Mouse (Mus musculus): ENCODE measurements around the gene Fasn.
A peak's percentile ranks its signal among the peaks of the same experiment; 100 is the strongest.
"Not testable (repeated sequence)": the region's sequence is repeated elsewhere in the genome, so short reads cannot be mapped to it uniquely, and the experiment has no call there.

Gene Fasn

DNA sequence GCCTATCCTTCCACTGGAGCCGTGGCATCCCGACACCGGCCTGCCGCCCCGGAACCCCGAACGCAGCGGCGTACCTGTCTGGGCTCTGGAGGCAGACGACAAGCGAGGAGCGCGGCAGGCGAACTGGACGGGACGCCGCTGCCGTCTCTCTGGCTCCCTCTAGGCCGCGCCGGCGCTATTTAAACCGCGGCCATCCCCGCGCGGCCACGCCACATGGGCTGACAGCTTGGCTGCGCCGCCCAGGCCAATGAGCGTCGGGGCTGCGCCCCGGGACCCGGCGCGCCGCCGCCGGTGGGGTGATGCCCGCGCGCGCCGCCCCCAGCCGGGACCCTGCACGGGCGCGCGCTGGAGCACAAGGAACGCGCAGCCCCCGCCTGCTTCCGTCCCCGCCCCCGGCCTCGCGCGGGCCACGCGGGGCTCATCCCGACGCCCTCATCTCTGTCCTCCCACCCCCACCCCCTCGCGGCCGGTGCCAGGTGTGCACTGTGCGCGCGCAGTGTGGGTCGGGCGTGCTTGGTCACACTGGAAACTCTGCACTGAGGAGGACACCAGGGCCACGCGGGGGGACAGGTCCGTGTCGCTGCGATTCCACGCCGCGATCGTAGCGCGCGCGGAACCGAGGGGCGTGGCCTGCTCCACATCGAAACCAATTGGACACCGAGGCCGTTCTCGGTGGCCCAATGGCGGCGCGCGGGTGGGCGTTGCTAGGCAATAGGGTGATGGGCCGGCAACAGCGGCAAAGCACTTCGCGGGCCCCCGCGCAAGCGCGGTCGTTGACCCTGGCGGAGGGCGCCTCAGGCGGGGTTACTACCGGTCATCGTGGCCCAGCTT lies at the start of gene Fasn:
Gene Fasn, minus strand, starts transcription at position 592 of the 831 bp plus-strand sequence.
- peak; percentile 97 to 98 for DNase-seq

DNA sequence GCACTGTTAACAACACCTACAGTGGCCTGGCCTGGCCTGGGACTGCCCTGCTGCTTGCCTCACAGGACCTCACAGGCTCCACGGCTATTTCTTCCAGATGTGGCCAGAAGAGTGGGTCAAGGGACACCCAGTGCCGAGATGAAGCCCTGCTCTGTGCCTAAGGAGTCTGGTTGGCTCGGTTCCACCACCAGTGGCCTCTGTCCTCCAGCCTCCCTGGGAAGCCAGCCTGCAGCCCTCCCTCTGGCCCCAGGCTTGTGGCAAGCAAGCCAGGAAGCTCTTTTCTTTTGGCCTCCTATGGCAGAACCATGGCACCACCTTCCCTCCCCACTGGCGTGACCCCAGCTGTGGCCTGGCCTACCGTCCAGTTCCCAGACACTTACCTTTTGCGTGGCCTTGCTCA lies 48.9 kb upstream of the Fasn start:
- no peak for DNase-seq

DNA sequence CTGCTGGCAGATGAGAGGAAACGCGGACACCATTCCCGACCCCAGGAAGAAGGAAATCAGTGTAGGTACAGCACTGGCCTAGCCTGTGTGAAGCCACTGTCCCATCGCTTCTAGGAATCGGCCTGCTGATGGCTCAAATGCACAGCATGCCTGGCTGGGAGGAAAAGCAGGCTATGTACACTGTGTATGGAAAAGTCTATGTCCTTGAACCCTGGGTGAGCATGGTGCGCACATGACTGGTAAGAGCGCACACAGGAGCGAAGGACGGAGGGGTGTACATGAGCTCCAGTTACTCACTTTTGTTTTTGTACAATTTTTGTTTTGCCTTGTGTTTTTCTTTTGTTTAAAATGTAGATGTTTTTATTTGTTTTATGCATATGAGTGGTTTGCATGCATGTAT lies 47.2 kb upstream of the Fasn start:
- DNase-seq: no peak

DNA sequence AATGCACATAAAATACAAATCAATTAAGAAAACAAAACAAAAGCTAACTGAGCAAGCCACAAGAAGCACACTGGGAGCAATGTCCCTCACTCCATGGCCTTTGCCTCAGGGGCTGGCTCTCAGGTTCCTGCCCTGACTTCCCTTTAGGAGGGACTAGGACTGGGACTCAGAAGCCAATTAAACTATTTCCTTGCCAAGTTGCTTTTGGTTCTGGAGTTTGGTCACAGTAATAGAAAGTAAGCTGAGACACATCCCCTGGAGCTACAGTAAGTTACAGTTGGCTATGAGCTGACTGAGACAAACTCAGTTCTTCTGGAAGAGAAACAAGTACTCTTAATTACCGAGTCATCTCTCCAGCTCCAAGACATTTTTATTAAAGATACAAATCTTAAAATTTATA lies 41.5 kb upstream of the Fasn start:
- DNase-seq: no peak

DNA sequence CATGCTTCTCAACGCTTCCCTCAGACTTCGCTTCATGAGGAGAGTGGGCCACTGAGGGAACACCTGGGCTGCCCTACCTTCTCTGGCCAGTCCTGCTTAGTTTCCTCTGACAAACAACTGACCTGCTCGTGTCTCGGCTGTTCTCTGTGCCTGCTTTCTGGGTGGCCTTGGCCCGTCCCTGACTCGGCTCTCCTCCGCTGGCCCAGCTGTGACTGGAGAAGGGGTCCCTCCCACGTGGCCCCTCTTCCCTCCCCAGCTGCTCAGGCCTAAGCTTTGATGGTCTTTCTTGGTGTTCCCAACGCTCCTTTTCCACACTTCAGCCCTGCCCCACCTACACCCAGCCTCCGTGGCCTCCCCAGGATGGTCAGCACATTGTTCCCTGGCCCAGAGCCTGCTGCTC lies 38.5 kb upstream of the Fasn start:
- no peak for DNase-seq

DNA sequence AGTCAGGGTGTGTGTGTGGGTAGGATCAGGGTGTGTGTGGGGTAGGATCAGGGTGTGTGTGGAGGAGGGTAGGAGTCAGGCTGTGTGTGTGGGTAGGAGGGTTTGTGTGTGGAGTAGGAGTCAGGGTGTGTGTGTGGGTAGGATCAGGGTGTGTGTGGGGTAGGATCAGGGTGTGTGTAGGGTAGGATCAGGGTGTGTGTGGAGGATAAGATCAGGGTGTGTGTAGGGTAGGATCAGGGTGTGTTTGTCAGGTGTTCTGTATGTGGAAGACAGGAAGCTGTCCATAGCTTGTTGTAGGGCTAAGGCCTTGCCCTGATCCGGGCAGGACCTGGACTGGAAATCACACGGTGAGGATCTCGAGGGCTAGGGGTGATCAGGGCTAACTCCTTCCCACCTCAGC lies 31.6 kb upstream of the Fasn start:
- DNase-seq: not testable (repeated sequence)

DNA sequence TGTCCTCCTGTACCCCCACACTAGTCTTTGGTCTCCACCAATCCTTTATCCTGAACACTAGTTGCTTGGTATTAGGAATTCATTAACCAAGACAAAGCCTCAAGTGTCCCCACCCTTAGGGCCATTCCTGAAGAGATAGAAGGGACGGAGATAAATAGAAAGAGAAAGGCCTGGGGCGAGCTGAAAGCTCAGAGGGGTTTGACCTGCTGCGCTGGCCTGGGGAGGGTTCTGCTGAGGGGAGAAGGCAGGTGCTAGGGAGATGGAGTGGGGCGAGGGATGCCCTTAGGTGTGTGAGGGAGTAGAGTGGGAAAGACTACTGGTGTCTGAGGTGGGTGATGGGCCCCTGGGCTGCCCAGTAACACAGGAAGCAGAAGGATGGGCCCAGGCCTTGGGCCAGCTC lies 29.4 kb upstream of the Fasn start:
- no peak for DNase-seq

DNA sequence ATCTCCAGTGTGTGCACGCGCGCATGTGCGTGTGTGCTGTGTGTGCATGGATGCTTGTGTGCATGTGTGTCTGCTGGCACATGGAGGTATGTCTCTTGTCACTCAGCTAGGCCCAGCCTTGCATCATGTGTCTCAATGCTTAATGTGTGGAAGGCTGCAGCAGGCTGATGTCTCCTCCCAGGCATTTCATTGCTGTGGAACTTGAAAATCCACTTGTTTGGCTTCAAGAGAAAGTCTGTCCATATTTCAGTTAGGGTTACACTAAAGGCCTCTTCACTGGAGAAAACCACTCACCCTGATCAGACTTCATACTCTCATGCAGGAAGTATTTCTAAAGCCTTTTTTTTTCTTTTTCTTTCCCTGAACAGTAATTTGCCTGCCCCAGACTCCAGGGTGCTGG lies 28.8 kb upstream of the Fasn start:
- no peak for DNase-seq

DNA sequence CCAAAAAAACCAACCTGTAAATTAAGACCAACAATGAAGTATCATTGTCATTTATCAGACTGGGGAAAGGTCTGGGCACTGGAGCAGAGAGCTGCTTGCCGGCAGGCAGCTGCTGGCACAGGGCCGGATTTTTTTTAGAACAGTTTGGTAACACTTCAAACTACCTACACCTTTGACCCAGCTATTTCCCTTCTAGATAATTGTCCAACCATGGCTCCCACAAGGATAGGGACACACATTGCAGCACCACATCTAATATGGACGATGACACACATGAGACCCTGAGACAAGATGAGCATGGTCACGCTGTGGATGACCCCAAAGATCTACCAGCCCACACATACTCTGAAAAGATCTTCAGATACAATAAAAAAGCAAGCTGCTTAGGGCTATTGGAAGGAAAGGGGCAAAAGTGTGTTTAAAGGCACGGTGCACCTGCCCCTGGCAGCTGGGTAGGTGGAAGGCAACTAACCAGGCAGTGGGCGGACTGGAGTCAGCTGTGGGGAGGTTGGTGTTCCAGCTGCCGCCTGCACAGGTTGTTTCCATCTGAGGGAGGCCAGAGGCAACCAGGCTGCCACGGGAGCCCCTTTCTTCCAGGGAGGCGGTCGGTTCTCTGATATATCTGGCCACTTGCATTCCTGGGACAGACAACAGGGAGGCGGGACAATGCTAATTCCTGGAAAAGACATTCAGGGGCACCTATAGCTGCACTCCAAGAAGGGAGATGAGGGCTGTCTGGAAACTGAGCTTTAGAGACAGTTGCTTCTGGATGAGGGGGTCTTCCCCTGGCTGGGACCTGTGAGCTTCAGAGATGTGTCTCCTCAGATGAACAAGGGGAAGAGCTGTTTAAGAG lies 28.0 kb upstream of the Fasn start:
- no peak for DNase-seq

DNA sequence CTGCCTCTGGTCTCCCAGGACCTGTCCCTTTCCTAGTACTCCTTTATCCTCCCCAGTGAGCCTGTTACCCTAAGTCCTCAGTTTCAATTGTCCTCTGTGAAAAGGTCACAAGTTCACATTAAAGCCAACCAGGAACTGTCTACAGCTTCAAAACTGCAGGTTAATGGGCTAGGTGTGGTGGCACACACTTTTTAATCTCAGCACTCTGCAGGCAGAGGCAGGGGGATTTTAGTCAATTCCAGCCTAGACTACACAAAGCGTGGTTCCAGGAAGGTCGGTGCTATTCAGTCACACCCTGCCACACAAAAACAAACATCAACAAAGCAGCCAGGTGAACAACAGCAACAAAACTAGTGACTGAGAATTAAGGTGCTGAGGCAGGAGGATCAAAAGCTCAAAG lies 27.2 kb upstream of the Fasn start:
- DNase-seq: no peak

DNA sequence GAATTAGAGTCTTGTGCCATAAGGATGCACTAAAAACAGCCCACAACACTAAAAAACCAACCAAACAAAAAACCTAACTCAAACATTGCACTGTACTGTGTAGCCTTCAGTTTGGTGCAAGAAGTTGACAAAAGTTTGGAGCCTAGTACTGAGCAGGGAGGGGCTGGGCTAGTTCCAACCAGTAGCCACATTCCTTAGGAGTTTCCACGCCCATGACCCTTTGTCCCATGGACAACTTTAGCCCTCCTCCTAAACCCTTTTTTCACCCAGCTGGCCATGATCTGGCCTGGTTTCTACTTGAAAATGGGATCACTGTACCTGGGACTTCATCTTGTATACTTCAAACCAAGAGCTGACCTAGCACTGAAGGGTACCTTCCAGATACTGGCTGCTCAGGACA lies 26.8 kb upstream of the Fasn start:
- no peak for DNase-seq

DNA sequence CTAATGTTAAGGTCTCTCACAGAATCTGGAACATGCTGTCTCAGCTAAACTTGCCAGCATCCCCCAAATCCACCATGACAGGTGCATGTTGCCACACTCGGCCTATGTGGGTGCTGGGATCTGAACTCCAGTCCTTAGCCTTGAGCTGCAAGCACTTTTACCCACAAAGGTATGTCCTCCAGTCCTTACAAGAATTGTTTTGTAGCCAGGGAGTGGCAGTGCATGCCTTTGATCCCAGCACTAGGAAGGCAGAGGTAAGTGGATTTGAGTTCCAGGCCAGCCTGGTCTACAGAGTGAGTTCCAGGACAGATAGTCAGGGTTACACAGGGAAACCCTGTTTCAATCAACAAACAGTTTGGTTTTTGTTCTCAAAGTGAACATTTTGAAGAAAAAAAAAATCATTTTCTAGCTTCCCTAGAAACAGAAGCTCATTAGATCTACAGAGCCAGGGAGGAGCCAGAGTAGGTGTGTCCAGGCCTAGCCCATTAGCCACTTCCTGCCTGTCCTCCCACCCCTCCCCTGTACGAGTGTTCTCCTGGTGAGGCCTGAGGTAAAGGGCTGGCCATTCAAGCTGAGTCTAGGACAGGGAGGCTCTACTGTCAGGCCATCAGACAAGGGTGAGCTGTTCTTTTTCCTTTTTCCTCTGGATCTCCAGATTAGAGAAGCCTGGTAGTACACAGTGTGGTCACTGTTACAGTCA lies 26.1 kb upstream of the Fasn start:
- DNase-seq: no peak

DNA sequence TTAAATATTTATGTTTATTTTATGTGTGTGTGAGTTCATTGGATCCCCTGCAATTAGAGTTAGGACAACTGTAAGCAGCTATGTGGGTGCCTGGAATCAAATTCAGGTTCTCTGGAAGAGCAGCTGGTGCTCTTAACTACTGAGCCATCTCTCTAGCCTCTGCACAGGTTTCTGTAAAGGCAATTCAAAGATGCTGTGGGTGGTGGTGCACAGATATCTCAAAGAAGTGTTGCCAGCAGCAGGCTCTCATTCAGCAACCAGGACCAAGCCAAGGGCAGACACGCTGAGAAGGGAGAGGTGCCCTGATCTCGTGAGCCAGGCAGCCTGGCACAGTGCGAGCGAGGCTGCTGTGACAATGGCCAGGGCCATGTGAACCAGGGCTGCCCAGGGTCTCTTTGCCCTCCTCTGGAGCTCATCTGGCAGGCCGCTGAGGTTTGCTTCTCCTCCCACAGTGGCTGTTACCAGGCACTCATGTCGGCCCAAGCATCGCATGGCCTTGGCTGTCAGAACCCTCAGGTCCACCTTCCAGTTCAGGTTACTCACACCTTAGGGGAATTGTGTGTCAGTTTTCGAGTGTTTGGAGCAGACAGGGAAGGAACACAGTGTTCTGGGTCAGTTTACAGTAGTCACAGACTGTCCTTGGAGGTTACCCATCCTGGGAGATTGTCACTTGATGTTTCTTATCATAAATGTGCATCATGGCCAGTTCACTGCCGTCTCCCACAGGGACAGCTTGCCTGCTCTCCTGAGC lies 22.6 kb upstream of the Fasn start:
- DNase-seq: no peak

DNA sequence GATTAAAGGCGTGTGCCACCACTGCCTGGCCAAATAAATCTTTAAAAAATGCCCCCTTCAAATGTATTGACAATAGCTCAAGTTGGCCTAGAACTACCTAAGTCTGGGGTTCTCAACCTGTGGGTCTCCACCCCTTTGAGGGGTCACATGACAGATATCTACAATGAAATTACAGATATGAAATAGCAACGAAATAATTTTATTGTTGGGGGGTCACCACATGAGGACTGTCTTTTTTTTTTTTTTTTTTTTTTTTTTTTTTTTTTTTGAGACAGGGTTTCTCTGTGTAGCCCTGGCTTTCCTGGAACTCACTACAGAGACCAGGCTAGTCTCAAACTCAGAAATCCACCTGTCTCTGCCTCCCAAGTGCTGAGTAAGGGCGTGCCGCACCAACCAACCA lies 20.0 kb upstream of the Fasn start:
- no peak for DNase-seq

DNA sequence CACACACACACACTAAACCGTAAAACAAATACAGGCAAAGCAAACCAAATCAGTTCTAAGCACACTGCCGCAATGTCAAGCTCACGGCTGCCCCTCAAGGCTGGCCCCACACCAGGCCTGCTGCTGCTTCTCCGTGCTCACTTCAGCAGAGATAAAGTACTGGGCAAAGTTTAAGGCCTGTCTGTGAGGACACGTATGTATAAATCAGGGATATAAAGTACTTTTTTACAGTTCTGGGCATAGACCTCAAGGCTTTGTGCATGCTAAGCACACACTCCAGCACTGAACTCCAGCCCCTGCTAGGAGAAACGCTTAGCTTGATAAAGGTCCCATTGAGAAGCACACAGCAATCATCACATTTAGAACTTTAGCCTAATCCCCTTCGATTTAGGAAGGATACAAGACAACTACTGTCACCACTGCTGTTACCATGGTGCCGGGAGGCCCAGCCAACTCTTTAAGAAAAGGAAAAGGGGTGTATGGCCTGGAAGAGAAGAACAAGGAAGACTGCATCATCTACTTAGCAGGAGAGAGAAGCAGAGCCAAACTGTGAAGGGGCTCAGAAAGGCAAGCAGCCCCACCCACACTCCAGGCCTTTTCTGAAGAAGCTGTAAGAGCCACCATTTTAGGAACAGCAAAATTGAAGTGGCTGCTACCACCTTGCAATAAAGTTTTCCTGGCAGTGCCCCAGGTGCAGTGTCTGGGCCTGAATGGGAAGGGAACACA lies 9.4 kb upstream of the Fasn start:
- DNase-seq: no peak

DNA sequence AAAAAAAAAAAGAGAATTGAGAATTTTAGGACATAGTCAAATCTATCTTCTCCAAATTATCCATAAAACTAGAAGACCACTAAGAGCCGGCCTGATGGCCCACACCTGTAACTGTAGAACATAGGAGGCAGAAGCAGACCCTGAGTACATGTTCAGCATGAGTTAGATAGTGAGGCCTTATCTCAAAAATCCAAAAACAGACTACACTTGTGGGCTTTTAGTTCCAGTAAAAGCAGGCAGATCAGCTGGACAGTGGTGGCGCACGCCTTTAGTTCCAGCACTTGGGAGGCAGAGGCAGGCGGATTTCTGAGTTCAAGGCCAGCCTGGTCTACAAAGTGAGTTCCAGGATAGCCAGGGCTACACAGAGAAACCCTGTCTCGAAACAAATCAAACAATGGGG lies 8.6 kb upstream of the Fasn start:
- DNase-seq: not testable (repeated sequence)

DNA sequence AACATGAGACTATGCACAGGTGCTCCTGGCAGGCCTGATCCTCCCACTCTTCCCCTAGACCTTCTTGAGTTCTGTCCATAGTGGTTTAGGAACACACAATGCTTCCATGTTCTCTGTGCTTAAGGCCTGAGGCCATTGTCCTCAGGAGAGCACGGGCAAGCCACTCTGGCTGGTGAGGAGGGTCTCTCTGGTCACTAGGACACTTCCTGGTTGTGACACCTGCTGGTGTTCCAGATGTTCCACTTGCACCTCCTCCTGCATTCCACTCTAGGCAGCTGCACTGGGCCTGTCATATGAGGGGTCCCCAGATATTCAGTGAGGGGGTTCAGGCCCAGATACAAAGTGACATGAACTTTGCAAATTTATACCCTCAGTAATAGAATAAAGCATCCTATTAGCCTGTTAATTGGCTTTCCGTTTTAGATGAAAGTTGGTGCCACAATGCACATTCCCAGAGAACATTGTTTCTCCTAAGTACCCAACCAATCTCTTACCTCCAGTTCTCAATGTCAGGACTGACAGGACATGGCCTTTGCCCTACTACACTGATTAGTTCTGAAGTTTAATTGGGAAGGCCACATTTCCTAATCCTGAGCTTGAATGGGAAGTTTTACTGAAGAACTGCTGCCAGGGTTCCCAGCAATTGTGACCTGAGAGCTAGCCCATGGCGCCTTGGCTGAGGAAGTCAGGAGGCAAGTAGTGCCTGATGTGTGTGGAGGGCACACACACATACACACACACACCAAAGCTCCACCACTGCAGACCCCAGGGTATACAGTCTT lies 7.5 kb upstream of the Fasn start:
- DNase-seq: no peak

DNA sequence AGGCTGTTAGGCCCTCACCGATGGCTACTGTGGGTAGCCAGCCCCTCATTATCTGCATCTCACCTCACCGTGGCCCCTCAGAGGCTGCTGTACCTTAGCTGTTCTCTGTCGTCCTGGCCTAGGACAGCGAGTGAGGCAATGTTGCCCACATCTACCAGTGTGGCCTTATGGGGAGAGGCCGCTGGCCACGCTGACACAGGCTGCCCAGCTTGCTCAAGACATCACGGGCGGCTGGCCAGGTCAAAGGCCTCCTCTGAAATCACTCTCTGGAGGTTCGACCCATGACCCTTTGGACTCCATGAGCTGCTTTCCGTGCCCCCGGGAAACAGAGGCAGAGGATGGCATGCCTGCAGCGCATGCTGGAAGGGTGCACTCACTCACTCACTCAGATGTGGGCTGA lies 6.3 kb upstream of the Fasn start:
- DNase-seq: no peak

DNA sequence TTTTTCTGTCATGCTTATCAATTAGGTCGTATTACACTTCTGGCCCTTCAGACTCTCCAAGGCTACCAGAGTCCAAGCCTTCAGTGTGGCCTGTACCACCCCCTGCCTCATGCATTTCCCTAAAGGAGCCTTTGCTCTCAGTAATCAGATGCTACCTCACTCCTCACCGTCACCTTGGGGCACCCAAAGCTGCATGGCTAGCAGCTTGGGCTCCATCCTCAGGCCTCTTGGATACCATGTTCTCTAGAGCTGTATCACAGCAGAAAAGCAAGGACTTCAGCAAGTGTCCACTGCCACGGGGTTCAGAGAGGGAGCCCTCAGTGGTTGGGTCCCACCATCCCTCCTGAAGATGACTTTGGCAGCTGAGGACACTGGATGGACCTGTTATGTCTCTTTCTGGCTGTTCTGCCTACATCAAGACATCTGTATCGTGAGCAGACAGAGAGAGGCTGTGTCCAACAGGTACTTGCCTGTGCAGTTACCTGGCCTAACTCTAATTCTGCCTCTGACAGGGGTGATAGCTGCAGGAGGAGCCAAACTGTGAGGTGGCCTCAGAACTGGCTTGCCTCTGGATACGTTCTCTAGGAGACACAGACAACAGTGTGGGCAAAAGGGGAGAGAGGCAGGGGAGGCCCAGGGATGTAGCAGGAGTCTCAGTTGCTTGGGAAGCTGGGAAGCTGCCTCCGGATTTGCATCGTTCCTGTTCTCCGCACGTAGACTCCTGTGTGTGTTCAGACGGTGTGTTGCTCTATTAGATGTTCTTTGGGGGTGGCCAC lies 5.6 kb upstream of the Fasn start:
- DNase-seq: no peak

DNA sequence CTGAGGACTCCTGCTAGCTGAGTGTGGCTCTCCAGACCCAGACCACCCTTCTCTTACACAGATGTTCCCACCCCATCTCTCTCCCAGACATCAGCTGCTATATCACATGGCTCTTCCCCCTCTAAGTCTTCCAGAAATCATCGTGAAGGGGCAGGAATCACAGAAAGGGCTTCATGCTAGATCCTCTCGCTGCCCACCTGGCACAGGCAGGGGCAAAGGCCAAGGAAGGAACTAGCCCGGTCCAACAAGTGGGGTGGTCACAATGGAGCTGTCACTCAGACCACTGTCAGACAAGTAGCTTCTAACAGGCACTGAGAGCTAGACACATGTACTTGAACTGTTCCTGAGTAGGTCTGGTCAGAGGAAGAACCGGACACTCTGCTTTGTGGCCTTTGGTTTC lies 4.1 kb upstream of the Fasn start:
- no peak for DNase-seq

All from cerebellum, adult 18-20 months (tissue).